Mouse (Mus musculus) heart, adult 11 months (tissue): ENCODE measurements around the gene Fnbp4.

Source experiments
- DNase-seq: peaks from one replicate; pipeline ENCODE4 v3.0.0; 2022

Gene Fnbp4

GRCm38 (mm10) chr2:90782901-90783486, 37.8 kb downstream of the Fnbp4 start:
- peak; percentile 88 for DNase-seq

GRCm38 (mm10) chr2:90788126-90788525, 43.0 kb downstream of the Fnbp4 start:
- DNase-seq: no peak

GRCm38 (mm10) chr2:90808241-90809126, 63.3 kb downstream of the Fnbp4 start:
- DNase-seq: peak; percentile 71

- DNase-seq: peak; percentile 78
Observed at GRCm38 (mm10) chr2:90810751-90811150, 65.6 kb downstream of the Fnbp4 start.

GRCm38 (mm10) chr2:90815266-90815665, 70.1 kb downstream of the Fnbp4 start:
- peak; percentile 68 for DNase-seq

GRCm38 (mm10) chr2:90816144-90816543, 71.0 kb downstream of the Fnbp4 start:
- DNase-seq: peak; percentile 81

- peak; percentile 15 for DNase-seq
Observed at GRCm38 (mm10) chr2:90818710-90819109, 73.5 kb downstream of the Fnbp4 start.

- peak; percentile 42 for DNase-seq
Observed at GRCm38 (mm10) chr2:90820894-90821293, 75.7 kb downstream of the Fnbp4 start.

GRCm38 (mm10) chr2:90822978-90823377, 77.8 kb downstream of the Fnbp4 start:
- no peak for DNase-seq

GRCm38 (mm10) chr2:90823781-90824180, 78.6 kb downstream of the Fnbp4 start:
- DNase-seq: peak; percentile 36

- DNase-seq: peak; percentile 28
Observed at GRCm38 (mm10) chr2:90824528-90824927, 79.4 kb downstream of the Fnbp4 start.

GRCm38 (mm10) chr2:90825515-90826172, 80.5 kb downstream of the Fnbp4 start:
- peak; percentile 30 for DNase-seq

GRCm38 (mm10) chr2:90828739-90829138, 83.6 kb downstream of the Fnbp4 start:
- DNase-seq: peak; percentile 48
